Mouse (Mus musculus): Measurements from ENCODE around the gene Prm2. TPM values are rescaled to one million over a fixed set of nuclear protein-coding genes. Genes with fewer than 3 reads are reported as not detected.

The Prm2 gene
- total RNA-seq, 2 experiments from 2014 or later, result not detected

Other genes starting within 250 kb of the Prm2 start
- gene Socs1, start 10.6 kb downstream of the Prm2 start, total RNA-seq (2021), result 1 to 10 TPM; 1.2 to 1.5 TPM
- gene Tnp2, start 7.5 kb downstream of the Prm2 start, total RNA-seq (2021), result not detected
- not detected for gene Prm3, start 5.2 kb downstream of the Prm2 start, total RNA-seq (2021)
- gene Prm1, start 9.7 kb upstream of the Prm2 start, total RNA-seq (2021), result not detected
- gene Gm11172, start 16.8 kb upstream of the Prm2 start, total RNA-seq (2021), result not detected
- 1 to 10 TPM; 2.0 TPM for gene Rmi2, start 38.9 kb upstream of the Prm2 start, total RNA-seq (2021)